Mouse (Mus musculus) natural killer cell, adult 2 months (primary cell): ENCODE measurements around the gene Ehbp1.

Source experiments
- DNase-seq, 2 experiments: peaks; one replicate each; pipeline ENCODE4 v3.0.0; 2022; ENCODE audit warnings: low spot score in 2 of 2

Gene Ehbp1

GRCm38 (mm10) chr11:22286371-22286872, 55.7 kb downstream of the Ehbp1 start:
- peak; percentile 6 to 10 for DNase-seq

GRCm38 (mm10) chr11:22276656-22277055, 65.4 kb downstream of the Ehbp1 start:
- no peak for DNase-seq

- no peak for DNase-seq
These were observed 67.9 kb downstream of the Ehbp1 start for GRCm38 (mm10) chr11:22274144-22274543.

GRCm38 (mm10) chr11:22273378-22273777, 68.7 kb downstream of the Ehbp1 start:
- DNase-seq = no peak

GRCm38 (mm10) chr11:22271889-22272288, 70.2 kb downstream of the Ehbp1 start:
- DNase-seq = no peak

GRCm38 (mm10) chr11:22269643-22270042, 72.4 kb downstream of the Ehbp1 start:
- no peak for DNase-seq

GRCm38 (mm10) chr11:22269173-22269572, 72.9 kb downstream of the Ehbp1 start:
- no peak for DNase-seq

GRCm38 (mm10) chr11:22267014-22267413, 75.1 kb downstream of the Ehbp1 start:
- DNase-seq = no peak

GRCm38 (mm10) chr11:22255418-22255817, 86.7 kb downstream of the Ehbp1 start:
- DNase-seq = no peak

GRCm38 (mm10) chr11:22249363-22249762, 92.7 kb downstream of the Ehbp1 start:
- DNase-seq = no peak

GRCm38 (mm10) chr11:22247736-22248135, 94.4 kb downstream of the Ehbp1 start:
- no peak for DNase-seq

GRCm38 (mm10) chr11:22247069-22247468, 95.0 kb downstream of the Ehbp1 start:
- DNase-seq = no peak

- DNase-seq = no peak
These were observed 106.5 kb downstream of the Ehbp1 start for GRCm38 (mm10) chr11:22235558-22235957.

GRCm38 (mm10) chr11:22234739-22235138, 107.4 kb downstream of the Ehbp1 start:
- DNase-seq = peak in 1 of 2 experiments; percentile 6

GRCm38 (mm10) chr11:22230906-22231305, 111.2 kb downstream of the Ehbp1 start:
- no peak for DNase-seq

GRCm38 (mm10) chr11:22225619-22226018, 116.5 kb downstream of the Ehbp1 start:
- no peak for DNase-seq

GRCm38 (mm10) chr11:22218222-22218621, 123.9 kb downstream of the Ehbp1 start:
- no peak for DNase-seq

GRCm38 (mm10) chr11:22216941-22217340, 125.2 kb downstream of the Ehbp1 start:
- no peak for DNase-seq

GRCm38 (mm10) chr11:22206611-22207010, 135.5 kb downstream of the Ehbp1 start:
- DNase-seq = no peak

GRCm38 (mm10) chr11:22206191-22206590, 135.9 kb downstream of the Ehbp1 start:
- DNase-seq = no peak

GRCm38 (mm10) chr11:22203413-22203812, 138.7 kb downstream of the Ehbp1 start:
- no peak for DNase-seq

- no peak for DNase-seq
These were observed 141.0 kb downstream of the Ehbp1 start for GRCm38 (mm10) chr11:22201125-22201524.

GRCm38 (mm10) chr11:22199881-22200280, 142.2 kb downstream of the Ehbp1 start:
- no peak for DNase-seq

- no peak for DNase-seq
These were observed 143.7 kb downstream of the Ehbp1 start for GRCm38 (mm10) chr11:22198406-22198805.
